Mouse (Mus musculus) heart, adult 2 months (tissue): ENCODE measurements at regions not wholly inside any gene's neighbourhood (a gene's known extent, or its start where the extent isn't known, plus 50 kb on each side); places are given as distances from the start of the nearest gene placed in this dataset.

Experiments used
- DNase-seq, 2 experiments: peaks; one replicate each; pipeline ENCODE4 v3.0.0; 2021
- H3K27ac ChIP-seq: fragments of 200-600 bp; 2 replicates; pipeline ENCODE4 v1.8.1; 2022
- H3K27me3 ChIP-seq: fragments of 200-500 bp; 2 replicates; pipeline ENCODE4 v1.6.1; 2012; ENCODE audit warnings: mild to moderate bottlenecking, low read length, inconsistent platforms, mixed read lengths; ENCODE audit not compliant: control insufficient read depth, insufficient read depth
- H3K36me3 ChIP-seq: fragments of 200-500 bp; 2 replicates; pipeline ENCODE4 v1.6.1; 2012; ENCODE audit warnings: low read length, inconsistent platforms; ENCODE audit not compliant: control insufficient read depth, insufficient read depth
- H3K4me1 ChIP-seq: fragments of 200-500 bp; 2 replicates; pipeline ENCODE4 v1.6.1; 2011; ENCODE audit warnings: low read length; ENCODE audit not compliant: control insufficient read depth, insufficient read depth
- H3K4me3 ChIP-seq: fragments of 200-600 bp; 2 replicates; pipeline ENCODE4 v1.8.1; 2022
- H3K79me2 ChIP-seq: fragments of 200-500 bp; replicated peaks from 2 replicates; pipeline ENCODE4 v1.6.1; 2012; ENCODE audit warnings: mild to moderate bottlenecking, inconsistent platforms, low read length, moderate library complexity, mixed read lengths; ENCODE audit not compliant: control insufficient read depth, insufficient read depth
- H3K9ac ChIP-seq: fragments of 200-500 bp; 2 replicates; pipeline ENCODE4 v1.6.1; 2012; ENCODE audit warnings: low read depth, mild to moderate bottlenecking, control low read depth, inconsistent platforms, low read length, mixed read lengths
- CTCF ChIP-seq: fragments of 200-600 bp; IDR thresholded peaks from 2 replicates; pipeline ENCODE4 v1.8.1; 2022; ENCODE audit warnings: antibody characterized with exemption, mild to moderate bottlenecking, moderate library complexity
- EP300 ChIP-seq: fragments of 200-500 bp; IDR thresholded peaks from 2 replicates; pipeline ENCODE4 v1.6.1; 2011; ENCODE audit warnings: low read depth, low read length, control low read depth; ENCODE audit not compliant: insufficient read depth
- POLR2A ChIP-seq: fragments of 200-500 bp; IDR thresholded peaks from 2 replicates; pipeline ENCODE4 v1.6.1; 2011; ENCODE audit warnings: mild to moderate bottlenecking, low read depth, low read length, control low read depth; ENCODE audit not compliant: insufficient read depth
- WGBS: fragments of 180-500 bp; shearing (Covaris S2); methylation state at CpG from one replicate; pipeline ENCODE4 v1.1.7; 2018; 5-methylcytosine and 5-hydroxymethylcytosine counted together
- intact Hi-C: fragments of 180-260 bp; cut with DNase I; formaldehyde crosslinking; loops from one replicate; pipeline ENCODE4 v1.15.1; 2025

DNA sequence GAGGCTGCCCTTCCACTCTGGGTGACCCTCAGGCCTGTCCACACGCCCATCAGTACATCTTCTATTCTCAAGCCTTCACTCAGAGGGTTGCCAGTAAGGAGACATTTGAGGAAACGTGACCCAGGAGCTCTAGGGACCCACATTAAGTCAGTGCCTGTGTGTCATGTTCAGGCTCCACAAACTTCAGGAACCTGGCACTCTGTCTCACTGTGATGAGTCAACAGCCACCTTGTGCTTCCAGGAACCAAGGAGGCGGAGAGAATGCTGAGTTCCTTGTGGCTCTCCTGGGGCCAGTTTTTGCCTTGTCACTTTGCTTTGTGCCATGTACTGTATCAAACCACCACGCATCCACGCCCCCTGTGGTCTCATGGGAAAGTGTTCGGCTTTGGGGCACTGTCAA is 104.4 kb downstream of the Abhd5 start:
- no peak for TF ChIP-seq EP300
- DNase-seq: no peak

DNA sequence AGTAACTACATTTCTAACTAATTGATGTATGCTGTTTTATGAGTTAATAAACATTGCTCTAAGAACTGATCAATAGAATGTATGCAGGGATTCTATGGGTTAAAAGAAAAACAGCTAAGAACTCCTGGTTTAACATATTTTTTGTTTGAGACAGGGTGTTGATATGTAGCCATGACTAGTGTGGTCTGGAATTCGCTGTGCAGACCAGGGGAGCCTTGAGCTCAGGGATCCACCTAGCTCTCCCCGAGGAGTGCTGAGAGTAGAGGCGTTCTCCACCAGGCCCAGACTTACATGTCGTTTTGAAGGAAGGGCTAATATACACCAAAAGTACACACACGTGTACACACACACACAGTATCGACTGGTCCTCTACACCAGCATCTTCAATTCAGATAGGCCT is 108.1 kb downstream of the Abhd5 start:
- no peak overlapping the region for H3K27ac ChIP-seq
- intact Hi-C loops: no loop called here
- H3K4me1 ChIP-seq: no peaks in the 10 kb centered on the region
- no peak overlapping the region for H3K4me3 ChIP-seq
- 56% methylated on average over 6 of the region's 6 CpGs for WGBS
- no peaks in the 10 kb centered on the region for H3K36me3 ChIP-seq
- H3K27me3 ChIP-seq: 0 out of 2 replicates have a peak, but pooled peaks cover 1% of the 10 kb centered on the region
- H3K9ac ChIP-seq: no peak overlapping the region
- H3K79me2 ChIP-seq: no peaks in the 10 kb centered on the region
- DNase-seq: no peak
- TF ChIP-seq CTCF (no peak), POLR2A (no peak), EP300 (no peak)

More for the DNA sequence above, 104.4 kb downstream of the Abhd5 start:
- Histone ChIP-seq H3K4me1 (no peaks in the 10 kb centered on the region), H3K79me2 (no peaks in the 10 kb centered on the region), H3K4me3 (no peak overlapping the region), H3K27me3 (0 out of 2 replicates have a peak, but pooled peaks cover 1% of the 10 kb centered on the region), H3K27ac (no peak overlapping the region), H3K36me3 (no peaks in the 10 kb centered on the region), H3K9ac (no peak overlapping the region)
- WGBS: 56% methylated on average over 6 of the region's 6 CpGs
- intact Hi-C loops: no loop called here

DNA sequence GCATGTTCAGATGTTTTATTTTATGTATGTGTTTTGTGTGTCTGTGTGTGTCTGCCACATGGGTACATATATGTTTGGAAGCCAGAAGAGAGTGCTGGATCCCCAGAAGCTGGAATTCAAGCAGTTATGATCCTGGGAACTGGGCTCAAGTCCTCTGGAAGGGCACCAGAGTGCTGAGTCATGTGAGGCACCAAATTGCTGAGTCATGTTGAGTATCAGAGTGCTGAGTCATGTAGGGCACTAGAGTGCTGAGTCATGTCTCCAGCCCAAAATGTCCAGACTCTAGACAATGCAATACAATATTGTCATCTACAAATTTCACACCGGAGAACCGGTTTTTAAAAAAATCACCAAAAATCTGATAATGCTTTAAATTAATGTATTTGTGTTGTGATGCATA is 120.1 kb downstream of the Abhd5 start:
- H3K79me2 ChIP-seq: no peaks in the 10 kb centered on the region
- no peaks in the 10 kb centered on the region for H3K27me3 ChIP-seq
- no peak overlapping the region for H3K4me3 ChIP-seq
- intact Hi-C loops: no loop called here
- no peak for DNase-seq
- no peak overlapping the region for H3K9ac ChIP-seq
- TF ChIP-seq POLR2A (no peak), EP300 (no peak), CTCF (no peak)
- H3K4me1 ChIP-seq: no peaks in the 10 kb centered on the region
- H3K27ac ChIP-seq: no peak overlapping the region
- WGBS: 97% methylated on average over 2 of the region's 2 CpGs
- no peaks in the 10 kb centered on the region for H3K36me3 ChIP-seq

DNA sequence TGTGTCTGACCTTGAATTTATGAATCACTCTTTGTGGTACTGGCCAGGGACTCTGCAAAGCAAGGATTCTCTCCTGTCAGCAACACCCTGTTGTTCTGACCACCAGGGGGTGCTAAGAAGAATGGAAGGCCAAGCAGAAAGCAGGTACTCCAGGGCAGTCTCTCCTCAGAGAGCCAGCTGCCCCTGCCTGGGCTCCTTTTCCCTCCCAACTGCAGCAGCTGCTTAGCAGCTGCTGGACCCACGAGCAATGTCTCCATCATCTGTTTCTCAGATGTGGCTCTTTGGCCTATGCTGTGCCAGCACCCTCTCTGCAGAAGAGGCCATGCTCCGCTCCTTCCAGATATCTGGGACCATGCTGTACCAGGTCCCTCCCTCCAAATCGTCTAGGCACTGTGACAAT is 124.9 kb downstream of the Abhd5 start:
- 52% methylated on average over 3 of the region's 3 CpGs for WGBS
- Histone ChIP-seq H3K4me1 (no peaks in the 10 kb centered on the region), H3K79me2 (no peaks in the 10 kb centered on the region), H3K9ac (no peak overlapping the region), H3K27ac (no peak overlapping the region), H3K4me3 (no peak overlapping the region), H3K27me3 (no peaks in the 10 kb centered on the region), H3K36me3 (no peaks in the 10 kb centered on the region)
- intact Hi-C loops: no loop called here
- no peak for DNase-seq
- TF ChIP-seq POLR2A (no peak), EP300 (no peak), CTCF (peak; percentile 53)

DNA sequence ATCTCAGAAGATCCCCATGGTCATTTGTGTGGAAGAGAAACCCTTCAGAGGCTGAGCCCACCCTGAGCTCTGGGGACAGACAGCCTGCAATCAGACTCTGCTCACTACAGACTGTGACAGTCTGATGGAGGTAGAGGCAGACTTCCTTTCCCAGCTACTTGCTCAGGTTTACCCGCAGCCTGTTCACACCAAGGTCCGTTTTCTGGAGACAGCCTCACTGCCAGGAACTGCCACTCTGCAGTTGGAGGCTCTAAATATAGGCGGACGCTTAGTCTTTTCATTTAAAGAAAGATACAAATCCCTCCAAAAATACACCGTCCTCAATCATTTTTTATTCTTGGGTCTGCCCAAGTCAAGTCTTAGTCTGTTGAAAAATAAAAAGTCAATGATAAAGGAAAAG is 135.6 kb downstream of the Abhd5 start:
- Histone ChIP-seq H3K79me2 (no peaks in the 10 kb centered on the region), H3K4me1 (no peaks in the 10 kb centered on the region), H3K36me3 (no peaks in the 10 kb centered on the region), H3K4me3 (no peak overlapping the region), H3K27ac (no peak overlapping the region), H3K27me3 (no peaks in the 10 kb centered on the region; the same call in 1 of the 2 replicates), H3K9ac (no peak overlapping the region)
- no peak for DNase-seq
- intact Hi-C loops: no loop called here
- no peak for TF ChIP-seq POLR2A
- no peak for TF ChIP-seq CTCF
- no peak for TF ChIP-seq EP300
- 83% methylated on average over 5 of the region's 5 CpGs for WGBS

DNA sequence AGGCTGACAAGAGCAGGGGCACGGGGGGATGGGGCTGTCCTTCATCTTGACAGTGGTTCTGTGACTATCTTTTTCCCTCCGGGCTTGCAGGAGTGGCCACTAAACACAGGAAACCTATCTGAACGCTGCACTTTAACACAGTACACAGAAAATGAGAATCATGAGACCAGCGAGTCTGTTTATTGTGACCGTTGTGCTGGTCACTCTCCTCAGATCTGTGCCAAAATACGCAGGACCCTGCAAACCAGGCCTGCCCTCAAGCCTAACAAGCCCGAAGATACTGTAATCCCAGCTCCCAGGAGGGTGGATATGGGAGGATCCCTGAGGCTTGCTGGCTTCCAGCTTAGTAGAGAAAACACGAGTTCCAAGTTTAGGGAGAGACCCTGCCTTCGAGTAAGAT is 143.3 kb downstream of the Abhd5 start:
- no peak for TF ChIP-seq POLR2A
- no peak for TF ChIP-seq CTCF
- TF ChIP-seq EP300: no peak
- DNase-seq: no peak
- Histone ChIP-seq H3K27me3 (no peaks in the 10 kb centered on the region; the same call in 1 of the 2 replicates), H3K79me2 (no peaks in the 10 kb centered on the region), H3K4me1 (no peaks in the 10 kb centered on the region), H3K9ac (no peak overlapping the region), H3K27ac (no peak overlapping the region), H3K4me3 (no peak overlapping the region), H3K36me3 (no peaks in the 10 kb centered on the region)
- intact Hi-C loops: no loop called here
- WGBS: 46% methylated on average over 9 of the region's 9 CpGs
